Mouse (Mus musculus): ENCODE measurements around the gene Tmem81.

The Tmem81 gene

GRCm38 (mm10) chr1:132518621-132519020 is 12.6 kb downstream of the Tmem81 start:
- DNase-seq (ENCODE audit: inconsistent age in 2 of 2, low spot score in 1 of 2), result no peak

- no peak for DNase-seq (ENCODE audit: inconsistent age in 2 of 2, low spot score in 1 of 2)
Measured at GRCm38 (mm10) chr1:132519734-132520133, 13.7 kb downstream of the Tmem81 start.

GRCm38 (mm10) chr1:132520764-132521163 is 14.7 kb downstream of the Tmem81 start:
- peak; percentile 66 to 77 for DNase-seq (ENCODE audit: inconsistent age in 2 of 2, low spot score in 1 of 2)

DNA sequence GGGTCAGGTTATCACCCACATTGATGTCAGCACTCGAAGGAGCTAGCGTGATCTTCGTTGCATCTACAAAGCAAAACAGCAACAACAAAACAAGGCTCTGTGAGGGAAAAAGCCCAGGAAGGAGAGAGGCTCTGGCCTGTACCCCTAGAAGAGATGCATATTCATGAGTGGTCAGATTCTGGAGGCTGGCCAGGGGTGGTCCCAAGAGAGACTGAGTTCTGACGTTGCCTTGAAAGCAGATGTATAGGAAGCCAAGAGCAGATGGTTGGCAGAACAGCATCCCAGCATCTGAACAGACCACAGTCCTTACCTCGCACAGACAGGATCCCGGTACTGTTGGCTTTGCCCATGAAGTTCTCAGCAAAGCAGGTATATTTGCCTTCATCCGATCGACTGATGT is 17.0 kb downstream of the Tmem81 start:
- no peak for DNase-seq (ENCODE audit: inconsistent age in 2 of 2, low spot score in 1 of 2)

DNA sequence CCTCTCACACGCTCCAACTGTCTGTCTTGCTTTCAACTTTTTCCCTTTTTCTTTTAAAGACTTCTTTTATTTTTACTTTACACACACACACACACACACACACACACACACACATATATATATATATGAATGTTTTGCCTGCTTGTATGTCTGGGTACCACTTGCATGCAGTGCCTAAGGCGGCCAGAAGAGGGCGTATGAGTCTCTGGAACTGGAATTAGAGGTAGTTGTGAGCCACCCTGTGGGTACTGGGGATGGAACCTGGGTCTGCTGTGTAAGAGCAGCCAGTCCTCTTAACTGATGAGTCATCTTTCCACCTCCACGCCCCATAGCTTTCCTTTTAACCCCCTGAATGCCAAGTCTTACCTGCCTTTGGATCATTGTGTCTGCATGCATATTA is 17.9 kb downstream of the Tmem81 start:
- peak in 1 of 2 experiments; percentile 61 for DNase-seq (ENCODE audit: inconsistent age in 2 of 2, low spot score in 1 of 2)

DNA sequence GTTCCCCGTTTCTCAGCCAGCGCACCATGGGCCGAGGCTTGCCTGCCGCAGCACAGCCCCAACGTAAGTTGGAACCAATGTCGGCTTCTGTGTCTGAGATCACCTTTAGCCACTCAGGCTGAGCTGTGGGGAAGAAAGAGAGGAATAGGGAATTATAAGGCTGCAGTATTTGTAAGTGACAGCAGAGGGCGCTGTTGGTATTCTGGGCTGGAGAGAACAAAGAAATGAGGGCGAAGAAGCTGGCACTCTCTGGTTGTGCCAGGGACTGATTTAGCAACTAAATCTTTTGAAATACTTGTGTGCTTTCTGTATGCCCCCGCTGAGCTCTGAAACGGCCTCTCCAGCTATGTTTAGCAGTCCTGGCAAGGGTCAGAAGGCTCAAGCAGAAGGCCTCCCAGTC is 19.8 kb downstream of the Tmem81 start:
- DNase-seq (ENCODE audit: inconsistent age in 2 of 2, low spot score in 1 of 2), result peak; percentile 57 to 91

DNA sequence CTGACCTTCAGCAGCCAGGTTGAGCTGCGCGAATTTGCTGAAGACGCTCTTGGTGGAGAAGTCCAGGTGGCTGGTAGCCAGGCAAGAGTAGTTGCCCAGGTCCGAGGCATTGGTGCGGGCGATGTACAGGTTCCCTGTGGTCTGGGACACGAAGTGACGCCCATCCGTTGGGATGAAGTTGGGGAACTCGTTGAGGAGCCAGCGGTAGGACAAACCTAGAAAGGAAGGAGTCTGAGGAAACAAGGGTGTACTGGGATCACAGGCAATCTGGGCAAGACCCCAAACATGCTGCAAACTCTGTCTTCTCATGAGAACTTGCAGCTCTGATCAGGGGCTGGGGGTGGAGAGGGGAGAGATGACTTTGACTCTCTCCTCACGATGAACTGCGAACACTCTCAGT is 22.0 kb downstream of the Tmem81 start:
- DNase-seq (ENCODE audit: inconsistent age in 2 of 2, low spot score in 1 of 2), result no peak

DNA sequence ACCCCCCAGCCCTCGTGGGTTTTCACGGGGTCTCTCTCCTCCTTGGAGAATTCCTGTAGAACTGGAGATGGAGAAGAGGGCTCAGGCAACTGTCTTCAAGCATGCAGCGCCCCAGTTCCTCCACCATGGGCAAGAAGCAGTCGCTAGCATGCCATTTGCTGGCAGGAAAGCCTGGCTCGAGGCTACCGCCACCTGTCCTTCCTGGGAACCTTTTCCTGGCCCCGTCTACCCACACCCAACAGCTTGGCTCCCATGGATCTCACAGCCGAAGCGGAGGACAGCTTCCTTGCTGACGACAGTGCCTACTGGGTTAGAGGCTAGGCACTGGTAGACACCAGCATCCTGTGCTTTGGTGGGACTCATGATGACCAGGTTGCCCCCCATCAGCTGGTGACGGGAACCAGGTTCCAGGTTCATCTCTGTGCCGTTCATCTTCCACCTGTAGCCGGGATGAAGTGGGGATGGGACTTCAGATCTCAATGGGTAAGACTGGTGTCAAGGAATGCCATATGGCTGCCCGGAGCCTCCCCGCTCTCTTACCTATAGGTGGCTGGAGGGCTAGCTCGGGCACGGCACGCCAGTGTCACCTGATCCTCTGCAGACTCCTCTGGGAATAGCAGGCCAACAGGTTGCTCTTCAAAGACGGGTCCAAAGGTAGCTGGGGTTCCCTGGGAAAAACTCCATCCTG is 22.8 kb downstream of the Tmem81 start:
- DNase-seq (ENCODE audit: inconsistent age in 2 of 2, low spot score in 1 of 2), result no peak

GRCm38 (mm10) chr1:132530631-132531191 is 24.7 kb downstream of the Tmem81 start:
- DNase-seq (ENCODE audit: inconsistent age in 2 of 2, low spot score in 1 of 2), result no peak

DNA sequence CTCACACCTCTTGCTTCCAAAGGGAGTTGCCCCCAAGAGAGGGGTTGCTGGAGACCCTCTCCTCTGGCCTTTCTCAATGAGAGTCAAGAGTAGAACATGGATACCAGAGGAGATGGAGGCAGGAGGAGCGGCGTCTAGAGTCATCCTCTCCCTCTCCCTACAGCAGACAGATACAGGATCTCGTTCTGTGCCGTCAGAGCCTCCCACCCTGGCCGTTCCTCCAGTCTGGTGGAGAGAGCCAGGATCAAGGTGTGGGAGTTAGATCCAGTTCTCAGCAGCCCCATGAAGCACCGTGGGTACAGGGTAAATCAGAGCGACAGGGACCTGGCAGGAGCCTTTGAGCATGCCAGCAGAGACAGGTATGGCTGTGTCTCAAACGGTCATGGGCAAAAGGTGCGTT is 26.5 kb downstream of the Tmem81 start:
- DNase-seq (ENCODE audit: inconsistent age in 2 of 2, low spot score in 1 of 2), result no peak

GRCm38 (mm10) chr1:132533840-132534239 is 27.8 kb downstream of the Tmem81 start:
- DNase-seq (ENCODE audit: inconsistent age in 2 of 2, low spot score in 1 of 2), result no peak

DNA sequence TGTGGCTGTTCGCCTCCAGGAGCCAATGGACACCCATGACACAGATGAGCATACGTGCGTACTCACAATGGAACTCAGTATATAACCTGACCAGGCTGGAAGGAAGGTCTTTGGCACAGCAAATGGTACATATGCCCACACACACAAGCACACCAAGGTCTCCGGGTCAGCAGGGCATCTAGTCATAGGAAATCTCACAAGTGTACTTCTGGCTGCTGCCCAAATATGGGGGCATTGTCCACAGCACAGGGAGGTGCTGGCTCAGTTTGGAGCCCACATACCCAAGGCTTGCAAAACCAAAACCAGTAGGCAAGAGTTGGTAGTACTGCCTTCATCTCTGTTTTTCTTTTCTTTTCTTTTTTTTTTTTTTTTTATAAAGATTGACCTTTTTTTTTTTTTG is 29.5 kb downstream of the Tmem81 start:
- DNase-seq (ENCODE audit: inconsistent age in 2 of 2, low spot score in 1 of 2), result no peak

DNA sequence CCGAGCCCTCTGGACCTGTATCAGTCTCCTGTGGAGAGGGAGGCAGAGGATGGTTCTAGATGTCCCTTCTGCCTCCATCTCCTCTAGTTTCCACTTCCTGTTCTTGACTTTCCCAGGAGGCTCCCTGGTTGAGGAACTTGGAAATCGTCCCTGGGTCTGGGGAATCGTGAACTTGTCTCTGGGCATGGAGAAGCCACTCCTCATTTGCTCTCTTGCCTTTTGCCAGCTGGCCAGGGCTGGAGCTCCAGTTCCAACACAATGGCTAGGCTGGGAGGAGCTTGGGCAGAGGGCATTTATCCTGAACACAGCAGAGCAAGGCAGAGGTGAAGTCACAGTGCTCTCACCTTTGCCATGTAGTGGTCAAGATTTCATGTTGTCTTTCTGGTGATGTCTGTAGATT is 30.4 kb downstream of the Tmem81 start:
- DNase-seq (ENCODE audit: inconsistent age in 2 of 2, low spot score in 1 of 2), result no peak

DNA sequence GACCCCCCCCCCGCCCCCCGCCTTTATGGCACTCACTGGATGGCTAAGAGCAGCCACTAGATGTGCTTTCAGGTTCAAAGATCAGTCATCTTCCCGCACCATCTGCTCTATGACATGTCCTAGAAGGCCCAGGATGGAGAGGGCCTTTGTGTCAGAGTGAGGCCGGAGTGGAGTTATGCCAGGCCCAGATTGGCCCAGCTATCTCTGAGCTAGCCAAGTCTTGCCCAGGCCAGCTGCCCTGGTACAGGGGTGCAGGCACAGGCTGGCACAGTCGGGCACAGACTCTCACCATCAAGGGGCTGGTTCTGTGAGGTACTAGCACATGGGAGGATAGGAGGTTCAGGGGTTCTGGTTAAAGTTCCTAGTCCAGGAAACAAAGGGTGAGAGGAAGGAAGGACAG is 31.7 kb downstream of the Tmem81 start:
- DNase-seq (ENCODE audit: inconsistent age in 2 of 2, low spot score in 1 of 2), result no peak

- DNase-seq (ENCODE audit: inconsistent age in 2 of 2, low spot score in 1 of 2), result peak in 1 of 2 experiments; percentile 37
Measured at GRCm38 (mm10) chr1:132540701-132541100, 34.7 kb downstream of the Tmem81 start.

DNA sequence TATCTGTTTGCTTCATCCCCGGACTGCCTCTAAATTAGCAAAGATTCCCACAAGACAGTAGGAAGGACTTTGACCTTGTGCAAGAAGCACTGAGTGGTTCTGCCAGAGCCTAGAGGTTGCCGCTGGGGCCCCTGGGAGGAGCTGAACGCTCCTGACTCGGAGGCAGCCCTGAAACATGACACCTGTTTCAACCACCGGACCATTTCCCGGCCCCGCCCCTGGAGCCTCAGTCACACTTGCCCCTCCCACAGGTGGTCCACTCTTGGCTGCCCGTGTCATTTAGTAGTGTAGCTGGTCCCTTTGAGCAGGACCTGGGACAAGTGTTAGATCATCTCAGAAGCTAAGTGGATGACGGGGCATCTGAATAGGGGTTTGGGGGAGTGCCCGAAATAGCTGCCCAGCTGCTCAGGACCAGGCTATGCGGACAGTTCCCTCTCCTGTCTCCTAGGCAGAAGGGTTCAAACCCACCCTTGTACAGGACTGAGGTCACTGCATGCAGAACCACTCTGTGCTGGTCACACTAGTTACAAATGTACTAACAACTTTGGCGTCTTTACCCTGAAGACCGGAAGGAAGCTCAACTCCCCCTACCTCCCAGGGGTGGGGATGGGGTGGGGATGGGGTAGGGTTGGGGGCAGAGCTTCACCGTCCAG is 35.3 kb downstream of the Tmem81 start:
- peak in 1 of 2 experiments; percentile 46 for DNase-seq (ENCODE audit: inconsistent age in 2 of 2, low spot score in 1 of 2)

- DNase-seq (ENCODE audit: inconsistent age in 2 of 2, low spot score in 1 of 2), result no peak
Measured at GRCm38 (mm10) chr1:132541824-132542599, 36.0 kb downstream of the Tmem81 start.

GRCm38 (mm10) chr1:132542762-132543306 is 36.8 kb downstream of the Tmem81 start, which contains the start of gene Cntn2:
Cntn2 (minus strand) TSS chr1:132543256.
- DNase-seq (ENCODE audit: inconsistent age in 2 of 2, low spot score in 1 of 2), result no peak

GRCm38 (mm10) chr1:132543789-132544188 is 37.8 kb downstream of the Tmem81 start:
- no peak for DNase-seq (ENCODE audit: inconsistent age in 2 of 2, low spot score in 1 of 2)

DNA sequence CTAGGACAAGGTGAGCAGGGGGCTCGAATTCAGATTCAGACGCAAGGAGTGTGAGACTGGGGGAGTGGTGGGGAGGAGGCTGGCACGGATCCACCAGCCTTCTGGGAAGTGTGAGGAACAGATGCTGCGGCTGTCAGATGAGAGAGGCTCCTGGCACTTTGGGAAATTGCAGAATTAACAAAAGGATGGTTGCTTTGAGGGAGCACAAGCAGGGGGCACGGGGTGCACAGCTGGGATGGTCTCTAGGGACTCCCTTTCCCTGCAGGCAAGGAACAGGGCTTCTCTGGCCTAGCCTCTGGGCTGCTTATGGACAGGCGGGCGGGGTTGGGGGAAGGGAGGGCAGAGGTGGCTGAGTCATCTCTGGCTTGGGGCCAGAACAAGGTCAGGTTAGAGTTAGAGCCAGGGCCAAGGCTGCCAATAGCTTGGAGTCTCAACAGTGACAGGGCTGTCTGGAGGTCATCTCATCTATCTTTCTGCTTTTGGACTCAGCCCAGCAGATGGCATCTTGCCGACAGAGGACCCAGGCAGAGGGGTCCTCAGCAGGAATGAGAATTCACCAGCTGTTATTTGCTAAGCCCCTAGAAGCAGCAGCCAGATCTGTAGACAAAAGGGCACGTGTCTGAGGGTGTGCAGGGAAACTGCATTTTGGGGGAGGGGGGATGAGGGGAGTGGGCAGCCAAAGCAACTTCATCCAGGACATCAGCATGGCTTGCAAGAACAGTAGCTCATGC is 52.0 kb downstream of the Tmem81 start:
- DNase-seq (ENCODE audit: inconsistent age in 2 of 2, low spot score in 1 of 2), result peak; percentile 88 to 96
